Mouse (Mus musculus) thymus, postnatal 0 days (tissue): ENCODE results near the gene Mecp2. TPM values are rescaled to one million over a fixed set of nuclear protein-coding genes. Genes with fewer than 3 reads are reported as not detected.

Source experiments
- DNase-seq: peaks from one replicate; pipeline ENCODE4 v3.0.0-alpha.2; 2015; ENCODE audit warnings: low spot score
- microRNA counts: library from miRNA; unstranded; fragments of <30 nt; microRNA quantifications from one replicate; lab custom pipeline; 2015
- microRNA-seq: library from miRNA; unstranded; fragments of <30 nt; microRNA quantifications from one replicate; pipeline ENCODE4, GENCODE M21; 2016; ENCODE audit warnings: borderline number of aligned reads
- polyA plus RNA-seq: library from polyadenylated mRNA; unstranded; fragments of >200 nt; fragmentation: Nextera tagmentation; extraction: Ambion mirVana; gene quantifications from 2 replicates; pipeline ENCODE4 v1.2.1, GENCODE M21; 2015

Gene Mecp2
- polyA plus RNA-seq, 1 experiment from 2014 or later = 16.7 TPM

GRCm38 (mm10) chrX:74014597-74014996, 120.6 kb downstream of the Mecp2 start:
- no peak for DNase-seq

- DNase-seq = no peak
These were observed 127.1 kb downstream of the Mecp2 start for GRCm38 (mm10) chrX:74008063-74008462.

- no peak for DNase-seq
These were observed 128.8 kb downstream of the Mecp2 start for GRCm38 (mm10) chrX:74006401-74006800.

- no peak for DNase-seq
These were observed 131.5 kb downstream of the Mecp2 start for GRCm38 (mm10) chrX:74003644-74004043.

GRCm38 (mm10) chrX:74001024-74001423, 134.1 kb downstream of the Mecp2 start:
- DNase-seq = no peak

GRCm38 (mm10) chrX:73998911-73999869, 136.0 kb downstream of the Mecp2 start:
- DNase-seq = peak; percentile 33

- no peak for DNase-seq
These were observed 157.4 kb downstream of the Mecp2 start for GRCm38 (mm10) chrX:73977783-73978182.

MicroRNAs encoded within 50 kb of the gene (microRNA counts, 519-probe panel; counts per million panel counts)
- 473 counts per million, percentile 71 among the panel's probes with 10 or more counts for microRNA mmu-miR-718 (lab: Ali Mortazavi, UCI)

Small RNA genes within 50 kb of the gene (microRNA-seq; reads per million reads assigned to microRNA genes)
- gene Mir5132 (3.7 reads per million), gene Mir718 (not detected)

Other genes starting within 250 kb of the Mecp2 start
- 1.2 and 2.1 TPM in 2 replicates for gene Avpr2, start 243.3 kb downstream of the Mecp2 start, polyA plus RNA-seq
- 0.29 and 0.31 TPM in 2 replicates for gene L1cam, start 239.3 kb downstream of the Mecp2 start, polyA plus RNA-seq
- gene Arhgap4, start 213.5 kb downstream of the Mecp2 start, polyA plus RNA-seq = 71.5 and 74.1 TPM in 2 replicates
- 212 and 213 TPM in 2 replicates for gene Naa10, start 213.4 kb downstream of the Mecp2 start, polyA plus RNA-seq
- 43.5 and 43.7 TPM in 2 replicates for gene Renbp, start 204.5 kb downstream of the Mecp2 start, polyA plus RNA-seq
- gene Hcfc1, start 169.0 kb downstream of the Mecp2 start, polyA plus RNA-seq = 47.2 and 55.7 TPM in 2 replicates
- gene Irak1, start 111.4 kb downstream of the Mecp2 start, polyA plus RNA-seq = 33.4 and 36.2 TPM in 2 replicates
- gene Opn1mw, start 7.9 kb downstream of the Mecp2 start, polyA plus RNA-seq = not detected in 2 replicates
- gene Tex28, start 32.5 kb upstream of the Mecp2 start, polyA plus RNA-seq = not detected in 2 replicates
- gene Tktl1, start 41.9 kb upstream of the Mecp2 start, polyA plus RNA-seq = 0.51 and 0.52 TPM in 2 replicates
- 108 and 110 TPM in 2 replicates for gene Flna, start 114.5 kb upstream of the Mecp2 start, polyA plus RNA-seq
- gene Emd, start 119.3 kb upstream of the Mecp2 start, polyA plus RNA-seq = 19.6 and 22.5 TPM in 2 replicates
- 838 and 891 TPM in 2 replicates for gene Rpl10, start 135.4 kb upstream of the Mecp2 start, polyA plus RNA-seq
- 66.0 and 71.6 TPM in 2 replicates for gene Taz, start 146.5 kb upstream of the Mecp2 start, polyA plus RNA-seq
- gene Dnase1l1, start 147.0 kb upstream of the Mecp2 start, polyA plus RNA-seq = 8.1 and 9.0 TPM in 2 replicates
- gene Atp6ap1, start 161.7 kb upstream of the Mecp2 start, polyA plus RNA-seq = 87.8 and 92.3 TPM in 2 replicates
- gene Gdi1, start 169.6 kb upstream of the Mecp2 start, polyA plus RNA-seq = 104 and 107 TPM in 2 replicates
- 58.4 and 60.2 TPM in 2 replicates for gene Fam50a, start 177.7 kb upstream of the Mecp2 start, polyA plus RNA-seq
- 0.83 and 0.96 TPM in 2 replicates for gene Plxna3, start 193.7 kb upstream of the Mecp2 start, polyA plus RNA-seq
- 123 and 138 TPM in 2 replicates for gene Lage3, start 218.3 kb upstream of the Mecp2 start, polyA plus RNA-seq
- 58.7 and 63.1 TPM in 2 replicates for gene Ubl4a, start 237.9 kb upstream of the Mecp2 start, polyA plus RNA-seq
- gene Slc10a3, start 238.0 kb upstream of the Mecp2 start, polyA plus RNA-seq = 19.8 and 20.1 TPM in 2 replicates